Mouse (Mus musculus) cerebral cortex, adult 2 months (tissue): ENCODE measurements around the gene 1300017J02Rik.

ENCODE experiments used
- WGBS: fragments of 180-500 bp; shearing (Covaris S2); methylation state at CpG from one replicate; pipeline ENCODE4 v1.1.7; 2018; 5-methylcytosine and 5-hydroxymethylcytosine counted together

1300017J02Rik gene

GRCm38 (mm10) chr9:103304927-103305326 lies at the start of gene 1300017J02Rik, which contains the start of gene Topbp1:
Gene 1300017J02Rik, minus strand, starts transcription at chr9:103305082.
Gene Topbp1, plus strand, starts transcription at chr9:103305215.
- under 1% methylated on average over 49 of the region's 49 CpGs for WGBS

- WGBS = 86% methylated on average over 7 of the region's 7 CpGs
Observed at GRCm38 (mm10) chr9:103353500-103354260, 48.8 kb upstream of the 1300017J02Rik start.

GRCm38 (mm10) chr9:103347996-103348490 lies 43.2 kb upstream of the 1300017J02Rik start:
- 66% methylated on average over 1 of the region's 1 CpGs for WGBS

- WGBS = 79% methylated on average over 4 of the region's 4 CpGs
Observed at GRCm38 (mm10) chr9:103347045-103347444, 42.2 kb upstream of the 1300017J02Rik start.

- 75% methylated on average over 6 of the region's 6 CpGs for WGBS
Observed at GRCm38 (mm10) chr9:103332663-103333062, 27.8 kb upstream of the 1300017J02Rik start.

GRCm38 (mm10) chr9:103326449-103326848 lies 21.6 kb upstream of the 1300017J02Rik start:
- 89% methylated on average over 9 of the region's 9 CpGs for WGBS

- 83% methylated on average over 1 of the region's 2 CpGs for WGBS
Observed at GRCm38 (mm10) chr9:103324678-103325077, 19.8 kb upstream of the 1300017J02Rik start.

GRCm38 (mm10) chr9:103309832-103310231 lies 5.0 kb upstream of the 1300017J02Rik start:
- 91% methylated on average over 6 of the region's 6 CpGs for WGBS

GRCm38 (mm10) chr9:103305332-103306041 lies 605 bp upstream of the 1300017J02Rik start:
- WGBS = 1% methylated on average over 40 of the region's 40 CpGs

- WGBS = 42% methylated on average over 3 of the region's 3 CpGs
Observed at GRCm38 (mm10) chr9:103302666-103303065, 2.2 kb downstream of the 1300017J02Rik start.

GRCm38 (mm10) chr9:103302239-103302638 lies 2.6 kb downstream of the 1300017J02Rik start:
- WGBS = 69% methylated on average over 4 of the region's 4 CpGs

- 89% methylated on average over 8 of the region's 8 CpGs for WGBS
Observed at GRCm38 (mm10) chr9:103301086-103301485, 3.8 kb downstream of the 1300017J02Rik start.

- 94% methylated on average over 2 of the region's 2 CpGs for WGBS
Observed at GRCm38 (mm10) chr9:103294507-103294906, 10.4 kb downstream of the 1300017J02Rik start.

GRCm38 (mm10) chr9:103288489-103289180 lies 16.2 kb downstream of the 1300017J02Rik start:
- WGBS = 87% methylated on average over 13 of the region's 13 CpGs

- 91% methylated on average over 19 of the region's 19 CpGs for WGBS
Observed at GRCm38 (mm10) chr9:103287840-103288488, 16.9 kb downstream of the 1300017J02Rik start.

GRCm38 (mm10) chr9:103286901-103287422 lies 17.9 kb downstream of the 1300017J02Rik start:
- 70% methylated on average over 13 of the region's 13 CpGs for WGBS

GRCm38 (mm10) chr9:103286396-103286795 lies 18.5 kb downstream of the 1300017J02Rik start:
- 74% methylated on average over 4 of the region's 4 CpGs for WGBS

GRCm38 (mm10) chr9:103276876-103277275 lies 28.0 kb downstream of the 1300017J02Rik start:
- WGBS = 94% methylated on average over 6 of the region's 6 CpGs

GRCm38 (mm10) chr9:103275676-103276075 lies 29.2 kb downstream of the 1300017J02Rik start:
- 97% methylated on average over 1 of the region's 1 CpGs for WGBS

GRCm38 (mm10) chr9:103274819-103275218 lies 30.1 kb downstream of the 1300017J02Rik start:
- WGBS = 94% methylated on average over 8 of the region's 8 CpGs

- WGBS = 23% methylated on average over 4 of the region's 4 CpGs
Observed at GRCm38 (mm10) chr9:103271104-103271503, 33.8 kb downstream of the 1300017J02Rik start.
